Mouse (Mus musculus) midbrain, embryonic 14.5 days (tissue): ENCODE data around the gene Odc1. TPM values are rescaled to one million over a fixed set of nuclear protein-coding genes. Genes with fewer than 3 reads are reported as not detected.

Experiments used
- ATAC-seq: fragments of 200-750 bp; cut with Nextera tagmentation; 2 replicates; pipeline ENCODE4 v1.8.0; 2017; ENCODE audit warnings: moderate number of reproducible peaks, moderate library complexity; ENCODE audit not compliant: low FRiP score, low TSS enrichment
- DNase-seq: peaks from one replicate; pipeline ENCODE4 v3.0.0-alpha.2; 2015
- H3K27ac ChIP-seq: fragments of 300-500 bp; sonication (generic); replicated peaks from 2 replicates; pipeline ENCODE4 v1.5.1; 2014; ENCODE audit warnings: mild to moderate bottlenecking, low read depth, low read length, moderate library complexity
- H3K27me3 ChIP-seq: fragments of 300-500 bp; sonication (generic); 2 replicates; pipeline ENCODE4 v1.6.1; 2014; ENCODE audit warnings: low read length, control low read depth, mixed read lengths; ENCODE audit not compliant: control insufficient read depth, insufficient read depth
- H3K36me3 ChIP-seq: fragments of 300-500 bp; sonication (generic); 2 replicates; pipeline ENCODE4 v1.6.1; 2014; ENCODE audit warnings: low read length, control low read depth; ENCODE audit not compliant: control insufficient read depth, insufficient read depth
- H3K4me1 ChIP-seq: fragments of 300-500 bp; sonication (generic); 2 replicates; pipeline ENCODE4 v1.6.1; 2014; ENCODE audit warnings: mild to moderate bottlenecking, antibody characterized with exemption, low read length, control low read depth; ENCODE audit not compliant: control insufficient read depth, insufficient read depth
- H3K4me2 ChIP-seq: fragments of 300-500 bp; sonication (generic); 2 replicates; pipeline ENCODE4 v1.6.1; 2014; ENCODE audit warnings: mild to moderate bottlenecking, low read length, moderate library complexity
- H3K4me3 ChIP-seq: fragments of 300-500 bp; sonication (generic); replicated peaks from 2 replicates; pipeline ENCODE4 v1.5.1; 2014; ENCODE audit warnings: low read depth, low read length
- H3K9ac ChIP-seq: fragments of 300-500 bp; sonication (generic); replicated peaks from 2 replicates; pipeline ENCODE4 v1.6.1; 2014; ENCODE audit warnings: mild to moderate bottlenecking, low read length, moderate library complexity
- H3K9me3 ChIP-seq: fragments of 300-500 bp; sonication (generic); 2 replicates; pipeline ENCODE4 v1.6.1; 2016; ENCODE audit warnings: low read length, control low read depth, mixed read lengths; ENCODE audit not compliant: control insufficient read depth
- WGBS: fragments of 180-500 bp; shearing (Covaris S2); extraction: QIAGEN DNeasy Blood & Tissue Kit; methylation state at CpG from one replicate; pipeline ENCODE4 v1.1.7; 2014; 5-methylcytosine and 5-hydroxymethylcytosine counted together
- polyA plus RNA-seq: library from polyadenylated mRNA; unstranded; fragments of >200 nt; fragmentation: Nextera tagmentation; extraction: Ambion mirVana; gene quantifications from 2 replicates; pipeline ENCODE4 v1.2.1, GENCODE M21; 2014

Gene Odc1
- polyA plus RNA-seq, 1 experiment from 2014 or later, result 192 TPM

GRCm38 (mm10) chr12:17588906-17589612 is 44.5 kb downstream of the Odc1 start:
- ATAC-seq, result no peak
- H3K9ac ChIP-seq, result no peak overlapping the region
- 95% methylated on average over 7 of the region's 7 CpGs for WGBS

DNA sequence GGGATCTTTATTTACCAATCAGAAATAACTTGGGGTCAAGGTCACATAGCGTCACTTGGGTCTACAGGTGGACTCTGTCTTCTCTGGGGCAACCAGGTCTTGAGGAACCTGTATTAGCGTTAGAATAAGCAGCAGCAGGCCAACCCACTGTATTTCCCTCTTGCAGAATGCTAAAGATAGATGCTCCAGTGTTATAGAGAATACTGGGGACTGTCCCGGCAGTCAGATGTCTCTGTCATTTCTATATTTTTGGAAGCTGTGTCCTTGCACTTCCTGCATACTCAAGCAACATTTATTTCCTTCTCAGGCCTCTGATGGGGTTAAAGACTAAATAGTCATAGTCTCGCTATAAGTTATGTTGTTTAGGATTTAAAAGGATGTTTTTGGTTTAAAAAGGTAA is 46.7 kb downstream of the Odc1 start:
- Histone ChIP-seq H3K4me1 (no peaks in the 10 kb centered on the region), H3K27ac (no peak overlapping the region), H3K4me3 (no peak overlapping the region), H3K36me3 (no peaks in the 10 kb centered on the region), H3K27me3 (no peaks in the 10 kb centered on the region), H3K9me3 (no peaks in the 10 kb centered on the region), H3K9ac (no peak overlapping the region), H3K4me2 (no peak overlapping the region)
- 92% methylated on average over 4 of the region's 4 CpGs for WGBS
- ATAC-seq, result no peak
- no peak for DNase-seq

More at GRCm38 (mm10) chr12:17588906-17589612, 44.5 kb downstream of the Odc1 start:
- no peak overlapping the region for H3K27ac ChIP-seq
- H3K4me2 ChIP-seq, result no peak overlapping the region
- no peak overlapping the region for H3K4me3 ChIP-seq
- DNase-seq, result no peak
- no peaks in the 10 kb centered on the region for H3K36me3 ChIP-seq
- H3K27me3 ChIP-seq, result no peaks in the 10 kb centered on the region
- H3K9me3 ChIP-seq, result no peaks in the 10 kb centered on the region
- H3K4me1 ChIP-seq, result no peaks in the 10 kb centered on the region

- no peak for ATAC-seq
Measured at GRCm38 (mm10) chr12:17593956-17594355, 49.4 kb downstream of the Odc1 start.

GRCm38 (mm10) chr12:17594701-17595100 is 50.1 kb downstream of the Odc1 start:
- Histone ChIP-seq H3K27ac (no peak overlapping the region), H3K27me3 (no peaks in the 10 kb centered on the region), H3K4me2 (no peak overlapping the region), H3K36me3 (no peaks in the 10 kb centered on the region), H3K4me3 (no peak overlapping the region), H3K9me3 (no peaks in the 10 kb centered on the region), H3K4me1 (no peaks in the 10 kb centered on the region), H3K9ac (no peak overlapping the region)
- 91% methylated on average over 4 of the region's 4 CpGs for WGBS
- ATAC-seq (no peak), DNase-seq (no peak)

More at GRCm38 (mm10) chr12:17593956-17594355, 49.4 kb downstream of the Odc1 start:
- Histone ChIP-seq H3K27me3 (no peaks in the 10 kb centered on the region), H3K4me2 (no peak overlapping the region), H3K9me3 (no peaks in the 10 kb centered on the region), H3K36me3 (no peaks in the 10 kb centered on the region), H3K27ac (no peak overlapping the region), H3K4me1 (no peaks in the 10 kb centered on the region), H3K4me3 (no peak overlapping the region), H3K9ac (no peak overlapping the region)
- 87% methylated on average over 2 of the region's 2 CpGs for WGBS
- no peak for DNase-seq

GRCm38 (mm10) chr12:17595166-17595565 is 50.6 kb downstream of the Odc1 start:
- no peaks in the 10 kb centered on the region for H3K4me1 ChIP-seq
- 100% methylated on average over 1 of the region's 1 CpGs for WGBS
- H3K4me2 ChIP-seq, result no peak overlapping the region
- H3K36me3 ChIP-seq, result no peaks in the 10 kb centered on the region
- no peak overlapping the region for H3K4me3 ChIP-seq
- no peak for DNase-seq
- no peak for ATAC-seq
- no peak overlapping the region for H3K27ac ChIP-seq
- H3K27me3 ChIP-seq, result no peaks in the 10 kb centered on the region
- no peaks in the 10 kb centered on the region for H3K9me3 ChIP-seq
- H3K9ac ChIP-seq, result no peak overlapping the region

Other genes starting within 250 kb of the Odc1 start
- gene Atp6v1c2, start 215.4 kb upstream of the Odc1 start, polyA plus RNA-seq, result 0.33 and 0.46 TPM in 2 replicates
- 16.6 and 21.7 TPM in 2 replicates for gene Nol10, start 196.3 kb upstream of the Odc1 start, polyA plus RNA-seq
- gene Hpcal1, start 146.1 kb downstream of the Odc1 start, polyA plus RNA-seq, result 93.3 and 108 TPM in 2 replicates